ENCODE assay signal across 12 mouse cellular contexts in the genomic region with DNA sequence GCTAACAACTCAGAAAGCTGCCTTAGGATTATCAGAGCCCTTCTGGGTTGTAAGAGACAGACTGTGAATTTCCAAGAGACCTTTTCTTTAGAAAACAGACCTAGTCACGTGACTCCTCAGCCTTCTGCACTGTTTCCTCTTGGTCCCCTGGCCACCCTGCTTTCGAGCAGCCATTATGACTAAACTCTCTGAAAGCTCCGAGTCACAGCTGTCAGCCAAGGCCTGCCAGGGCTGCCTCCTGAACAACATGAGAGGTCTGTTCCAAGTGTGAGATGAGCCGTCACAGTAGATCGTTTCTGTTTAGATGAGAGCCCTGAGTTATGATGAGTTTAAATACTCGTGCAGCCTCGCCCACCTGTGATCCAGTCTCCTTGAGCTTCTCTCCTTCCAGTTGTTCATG.
"Had no signal": no experiment of that assay in that cellular context is flagged by ENCODE, and none has a peak within 500 bp of the region (broad histone marks: within the 10 kb centered on the region; RNA-seq: fewer than 3 reads in every experiment).

No protein-coding gene starts in this region.

- H3K4me1 ChIP-seq: limb, embryonic 13.5 days; liver, embryonic 15.5 days; midbrain, embryonic 12.5 days had no signal

- H3K27me3 ChIP-seq: limb, embryonic 13.5 days; liver, embryonic 15.5 days; midbrain, embryonic 12.5 days had no signal

- H3K4me3 ChIP-seq: limb, embryonic 13.5 days; liver, embryonic 15.5 days; midbrain, embryonic 12.5 days had no signal

- H3K9ac ChIP-seq: limb, embryonic 13.5 days; liver, embryonic 15.5 days; midbrain, embryonic 12.5 days had no signal

- H3K4me2 ChIP-seq: limb, embryonic 13.5 days; liver, embryonic 15.5 days; midbrain, embryonic 12.5 days had no signal

- DNase-seq: kidney, adult 8-10 months; kidney, postnatal 36 days; lung, adult 2 months; lung, postnatal 36 days; right cerebral cortex, postnatal 14 days; thymus, postnatal 36 days had no signal

- ATAC-seq: intestine, embryonic 16.5 days; lung, postnatal 0 days; midbrain, embryonic 16.5 days had no signal

- H3K9me3 ChIP-seq: limb, embryonic 13.5 days; liver, embryonic 15.5 days; midbrain, embryonic 12.5 days had no signal

- H3K27ac ChIP-seq: limb, embryonic 13.5 days; liver, embryonic 15.5 days; midbrain, embryonic 12.5 days had no signal
